Mouse (Mus musculus): ENCODE results near the gene Bmt2. TPM values are rescaled to one million over a fixed set of nuclear protein-coding genes. Genes with fewer than 3 reads are reported as not detected.

Bmt2 gene
- polyA plus RNA-seq, 1 experiment from 2014 or later: 9.7 TPM

DNA sequence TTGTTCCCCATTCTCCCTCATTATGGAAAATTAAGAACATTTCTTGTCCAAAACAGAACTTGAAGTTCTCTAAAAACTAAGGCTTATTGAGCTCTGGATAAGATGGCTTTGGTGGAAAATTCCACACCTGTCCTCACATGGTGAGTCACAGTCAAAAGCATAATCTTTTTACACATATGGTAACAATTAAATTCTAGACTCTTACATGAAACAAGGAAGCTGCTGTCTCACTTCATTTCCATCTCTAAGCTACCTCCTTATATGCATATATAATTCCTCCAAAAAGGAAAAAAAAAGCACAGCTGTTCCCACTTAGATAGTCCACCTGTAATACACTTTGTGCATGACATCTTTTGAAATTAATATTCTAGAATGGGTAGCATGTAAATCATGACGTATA is 45.2 kb downstream of the Bmt2 start:
- H3K9me3 ChIP-seq (ENCODE audit: low read length): no peaks in the 10 kb centered on the region
- 95% methylated on average over 1 of the region's 1 CpGs for WGBS
- H3K36me3 ChIP-seq (ENCODE audit: insufficient read depth, low read length): no peaks in the 10 kb centered on the region
- H3K27ac ChIP-seq (ENCODE audit: low read length): no peak overlapping the region
- H3K9ac ChIP-seq (replicated peaks; ENCODE audit: low read depth): no peak overlapping the region
- no peak for DNase-seq (ENCODE audit: low spot score)
- H3K4me1 ChIP-seq (ENCODE audit: insufficient read depth, low read depth, low read length): no peaks in the 10 kb centered on the region
- no peaks in the 10 kb centered on the region for H3K27me3 ChIP-seq (replicated peaks; ENCODE audit: insufficient read depth, low read length)
- ATAC-seq: no peak
- H3K4me3 ChIP-seq (ENCODE audit: low read depth, low read length): no peak overlapping the region
- H3K4me2 ChIP-seq (replicated peaks; ENCODE audit: low read depth, low read length): no peak overlapping the region
- TF ChIP-seq EP300 (IDR thresholded peaks at IDR 0.05) (no peak), CTCF (IDR thresholded peaks at IDR 0.05) (no peak)

DNA sequence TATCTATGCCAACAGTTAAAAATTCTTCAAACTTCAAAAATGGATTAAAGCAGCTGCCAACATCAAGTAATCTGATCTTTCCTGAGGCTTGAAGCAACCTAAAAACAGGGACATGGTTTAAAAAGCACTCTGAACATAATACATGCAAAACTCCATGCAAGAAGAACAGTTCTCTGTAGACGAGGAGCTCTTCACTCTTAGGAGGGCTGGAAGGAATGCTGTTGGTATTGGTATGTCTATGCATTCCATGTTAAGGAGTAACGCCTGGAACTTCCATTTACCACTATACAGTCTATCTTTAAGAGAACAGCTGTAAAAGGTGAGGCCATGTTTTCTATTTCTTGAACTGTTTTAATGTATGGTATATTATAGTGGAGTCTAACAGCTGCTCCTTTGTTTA is 47.2 kb downstream of the Bmt2 start:
- no peaks in the 10 kb centered on the region for H3K36me3 ChIP-seq (ENCODE audit: insufficient read depth, low read length)
- H3K4me3 ChIP-seq (ENCODE audit: low read depth, low read length): no peak overlapping the region
- 60% methylated on average over 2 of the region's 2 CpGs for WGBS
- DNase-seq (ENCODE audit: low spot score) (peak; percentile 17), ATAC-seq (peak; percentile 68)
- H3K4me2 ChIP-seq (replicated peaks; ENCODE audit: low read depth, low read length): no peak overlapping the region
- no peaks in the 10 kb centered on the region for H3K9me3 ChIP-seq (ENCODE audit: low read length)
- no peaks in the 10 kb centered on the region for H3K4me1 ChIP-seq (ENCODE audit: insufficient read depth, low read depth, low read length)
- H3K9ac ChIP-seq (replicated peaks; ENCODE audit: low read depth): no peak overlapping the region
- no peak; the same call in 1 of the 2 replicates for TF ChIP-seq EP300 (IDR thresholded peaks at IDR 0.05)
- no peak for TF ChIP-seq CTCF (IDR thresholded peaks at IDR 0.05)
- H3K27ac ChIP-seq (ENCODE audit: low read length): no peak overlapping the region
- no peaks in the 10 kb centered on the region for H3K27me3 ChIP-seq (replicated peaks; ENCODE audit: insufficient read depth, low read length)

DNA sequence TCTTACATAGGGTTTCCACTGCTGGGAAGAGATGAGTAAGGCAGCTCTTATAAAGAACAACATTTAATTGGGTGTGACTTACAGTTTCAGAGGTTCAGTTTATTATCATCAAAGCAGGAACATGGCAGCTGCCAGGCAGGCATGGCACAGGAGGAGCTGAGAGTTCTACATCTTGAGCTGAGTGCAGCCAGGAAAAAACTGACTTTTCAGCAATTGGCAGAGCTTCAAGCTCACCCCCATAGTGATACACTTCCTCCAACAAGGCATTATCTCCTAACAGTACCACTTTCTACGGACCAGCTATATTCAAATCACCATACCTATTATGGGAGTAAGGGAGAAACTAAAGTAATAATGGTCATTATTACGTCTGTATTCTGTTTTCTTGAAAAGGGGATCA is 58.1 kb downstream of the Bmt2 start:
- no peak overlapping the region for H3K4me3 ChIP-seq (ENCODE audit: low read depth, low read length)
- H3K27ac ChIP-seq (ENCODE audit: low read length): no peak overlapping the region
- DNase-seq (ENCODE audit: low spot score): no peak

DNA sequence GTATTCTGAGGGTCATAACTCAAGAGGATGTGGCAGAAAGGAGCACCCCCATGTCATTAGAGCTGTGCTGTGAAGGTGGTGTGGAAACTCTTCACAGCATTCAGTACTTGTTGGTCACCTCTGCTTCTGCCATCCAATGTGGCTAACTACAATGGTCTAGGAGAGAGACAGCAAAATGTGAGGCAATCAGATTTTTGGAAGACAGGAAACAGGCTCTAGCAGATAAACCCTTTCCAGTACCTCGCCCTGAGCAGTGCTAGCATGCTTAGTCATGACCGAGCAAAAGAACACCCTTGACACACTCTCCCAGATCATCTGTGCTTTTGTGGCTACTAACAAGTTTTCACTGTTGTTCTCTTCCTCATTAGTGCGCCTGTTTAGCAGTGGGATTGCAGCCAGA is 60.7 kb downstream of the Bmt2 start:
- Histone ChIP-seq H3K36me3 (ENCODE audit: insufficient read depth, low read length) (no peaks in the 10 kb centered on the region), H3K4me1 (ENCODE audit: insufficient read depth, low read depth, low read length) (no peaks in the 10 kb centered on the region), H3K9ac (replicated peaks; ENCODE audit: low read depth) (no peak overlapping the region), H3K4me3 (ENCODE audit: low read depth, low read length) (no peak overlapping the region), H3K4me2 (replicated peaks; ENCODE audit: low read depth, low read length) (no peak overlapping the region), H3K27ac (ENCODE audit: low read length) (no peak overlapping the region), H3K27me3 (replicated peaks; ENCODE audit: insufficient read depth, low read length) (no peaks in the 10 kb centered on the region), H3K9me3 (ENCODE audit: low read length) (no peaks in the 10 kb centered on the region)
- TF ChIP-seq EP300 (IDR thresholded peaks at IDR 0.05) (no peak), CTCF (IDR thresholded peaks at IDR 0.05) (no peak)
- ATAC-seq: no peak
- no peak for DNase-seq (ENCODE audit: low spot score)
- 77% methylated on average over 3 of the region's 3 CpGs for WGBS

More for the DNA sequence above, 58.1 kb downstream of the Bmt2 start:
- Histone ChIP-seq H3K9ac (replicated peaks; ENCODE audit: low read depth) (no peak overlapping the region), H3K9me3 (ENCODE audit: low read length) (no peaks in the 10 kb centered on the region), H3K4me1 (ENCODE audit: insufficient read depth, low read depth, low read length) (no peaks in the 10 kb centered on the region), H3K4me2 (replicated peaks; ENCODE audit: low read depth, low read length) (no peak overlapping the region), H3K27me3 (replicated peaks; ENCODE audit: insufficient read depth, low read length) (no peaks in the 10 kb centered on the region), H3K36me3 (ENCODE audit: insufficient read depth, low read length) (no peaks in the 10 kb centered on the region)
- 72% methylated on average over 2 of the region's 2 CpGs for WGBS
- no peak for ATAC-seq
- TF ChIP-seq EP300 (IDR thresholded peaks at IDR 0.05): no peak
- no peak for TF ChIP-seq CTCF (IDR thresholded peaks at IDR 0.05)

DNA sequence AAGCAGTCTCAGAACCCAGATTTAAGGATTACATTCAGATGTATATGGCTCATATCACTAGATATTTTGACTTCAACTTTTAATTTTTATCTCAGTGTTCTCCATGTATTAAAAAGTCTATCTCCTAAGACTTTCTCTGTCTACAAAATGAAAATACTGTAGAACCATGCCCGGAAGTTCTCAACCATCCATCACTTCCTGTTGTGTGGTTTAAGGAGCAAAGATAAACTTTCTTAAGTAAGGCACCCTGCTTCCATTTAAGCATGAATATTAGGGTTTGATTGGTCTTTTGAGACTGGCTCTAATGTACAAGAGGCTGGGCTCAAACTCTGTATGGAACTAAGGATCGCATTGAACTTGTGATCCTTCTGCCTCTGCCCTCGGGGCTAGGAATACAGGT is 63.2 kb downstream of the Bmt2 start:
- Histone ChIP-seq H3K4me2 (replicated peaks; ENCODE audit: low read depth, low read length) (no peak overlapping the region), H3K9ac (replicated peaks; ENCODE audit: low read depth) (no peak overlapping the region), H3K27me3 (replicated peaks; ENCODE audit: insufficient read depth, low read length) (no peaks in the 10 kb centered on the region), H3K4me1 (ENCODE audit: insufficient read depth, low read depth, low read length) (no peaks in the 10 kb centered on the region), H3K9me3 (ENCODE audit: low read length) (no peaks in the 10 kb centered on the region), H3K36me3 (ENCODE audit: insufficient read depth, low read length) (no peaks in the 10 kb centered on the region), H3K4me3 (ENCODE audit: low read depth, low read length) (no peak overlapping the region), H3K27ac (ENCODE audit: low read length) (no peak overlapping the region)
- TF ChIP-seq CTCF (IDR thresholded peaks at IDR 0.05) (no peak), EP300 (IDR thresholded peaks at IDR 0.05) (no peak)
- WGBS: 87% methylated on average over 3 of the region's 3 CpGs
- DNase-seq (ENCODE audit: low spot score): no peak
- ATAC-seq: no peak

DNA sequence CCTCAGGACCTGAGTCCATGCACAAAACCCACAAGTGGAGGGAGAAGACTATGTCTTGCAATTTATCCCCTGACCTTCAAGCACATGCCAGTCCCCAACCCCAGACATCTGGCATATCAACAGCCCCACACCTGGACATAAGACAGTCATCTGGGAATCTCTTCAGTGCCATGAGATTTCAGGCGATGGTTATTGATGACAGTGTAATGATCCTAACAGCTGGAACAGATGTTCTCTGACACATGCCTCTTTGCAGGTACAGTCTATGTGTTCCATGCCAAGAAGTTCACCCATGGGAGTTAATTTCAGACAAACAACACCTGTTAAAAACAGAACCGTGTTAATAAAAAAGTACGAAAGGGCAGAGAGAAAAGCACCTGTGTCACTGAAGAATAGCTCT is 64.1 kb downstream of the Bmt2 start:
- ATAC-seq: no peak
- Histone ChIP-seq H3K4me2 (replicated peaks; ENCODE audit: low read depth, low read length) (no peak overlapping the region), H3K27me3 (replicated peaks; ENCODE audit: insufficient read depth, low read length) (no peaks in the 10 kb centered on the region), H3K4me3 (ENCODE audit: low read depth, low read length) (no peak overlapping the region), H3K9me3 (ENCODE audit: low read length) (no peaks in the 10 kb centered on the region), H3K9ac (replicated peaks; ENCODE audit: low read depth) (no peak overlapping the region), H3K36me3 (ENCODE audit: insufficient read depth, low read length) (no peaks in the 10 kb centered on the region), H3K4me1 (ENCODE audit: insufficient read depth, low read depth, low read length) (no peaks in the 10 kb centered on the region), H3K27ac (ENCODE audit: low read length) (no peak overlapping the region)
- WGBS: 80% methylated on average over 3 of the region's 3 CpGs
- no peak for DNase-seq (ENCODE audit: low spot score)
- TF ChIP-seq EP300 (IDR thresholded peaks at IDR 0.05): no peak

DNA sequence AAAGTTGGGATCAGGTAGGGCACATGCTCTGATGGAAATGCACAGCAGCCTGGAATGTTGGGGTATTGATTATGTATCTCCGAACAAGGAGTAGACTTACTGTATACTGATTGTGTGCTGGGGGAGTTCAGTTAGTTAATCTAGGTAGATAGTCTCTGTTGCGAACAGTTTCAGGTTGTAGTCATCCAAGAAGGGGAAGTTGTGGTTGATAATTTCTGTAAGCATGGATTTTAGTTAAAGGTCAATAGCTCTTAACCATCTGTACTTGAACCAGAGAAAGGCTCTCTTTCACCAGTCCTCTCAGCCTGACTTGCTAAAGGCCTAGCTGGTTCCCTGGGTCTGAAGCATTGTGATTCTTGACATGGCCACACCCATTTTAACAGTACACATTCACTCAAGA is 66.9 kb downstream of the Bmt2 start:
- no peak overlapping the region for H3K4me2 ChIP-seq (replicated peaks; ENCODE audit: low read depth, low read length)
- no peaks in the 10 kb centered on the region for H3K27me3 ChIP-seq (replicated peaks; ENCODE audit: insufficient read depth, low read length)
- H3K27ac ChIP-seq (ENCODE audit: low read length): no peak overlapping the region
- ATAC-seq (no peak), DNase-seq (ENCODE audit: low spot score) (no peak)
- no peak for TF ChIP-seq EP300 (IDR thresholded peaks at IDR 0.05)
- 72% methylated on average over 2 of the region's 2 CpGs for WGBS
- H3K9ac ChIP-seq (replicated peaks; ENCODE audit: low read depth): no peak overlapping the region
- H3K9me3 ChIP-seq (ENCODE audit: low read length): no peaks in the 10 kb centered on the region
- H3K4me1 ChIP-seq (ENCODE audit: insufficient read depth, low read depth, low read length): peaks cover 4% of the 10 kb centered on the region; the same call in 1 of the 2 replicates
- no peaks in the 10 kb centered on the region for H3K36me3 ChIP-seq (ENCODE audit: insufficient read depth, low read length)
- no peak overlapping the region for H3K4me3 ChIP-seq (ENCODE audit: low read depth, low read length)

Data from lung, postnatal 0 days (tissue).